Mouse (Mus musculus): ENCODE results near the gene Isca2. TPM values are rescaled to one million over a fixed set of nuclear protein-coding genes. Genes with fewer than 3 reads are reported as not detected.

The Isca2 gene
- polyA plus RNA-seq, 1 experiment from 2014 or later, result 123 TPM

DNA sequence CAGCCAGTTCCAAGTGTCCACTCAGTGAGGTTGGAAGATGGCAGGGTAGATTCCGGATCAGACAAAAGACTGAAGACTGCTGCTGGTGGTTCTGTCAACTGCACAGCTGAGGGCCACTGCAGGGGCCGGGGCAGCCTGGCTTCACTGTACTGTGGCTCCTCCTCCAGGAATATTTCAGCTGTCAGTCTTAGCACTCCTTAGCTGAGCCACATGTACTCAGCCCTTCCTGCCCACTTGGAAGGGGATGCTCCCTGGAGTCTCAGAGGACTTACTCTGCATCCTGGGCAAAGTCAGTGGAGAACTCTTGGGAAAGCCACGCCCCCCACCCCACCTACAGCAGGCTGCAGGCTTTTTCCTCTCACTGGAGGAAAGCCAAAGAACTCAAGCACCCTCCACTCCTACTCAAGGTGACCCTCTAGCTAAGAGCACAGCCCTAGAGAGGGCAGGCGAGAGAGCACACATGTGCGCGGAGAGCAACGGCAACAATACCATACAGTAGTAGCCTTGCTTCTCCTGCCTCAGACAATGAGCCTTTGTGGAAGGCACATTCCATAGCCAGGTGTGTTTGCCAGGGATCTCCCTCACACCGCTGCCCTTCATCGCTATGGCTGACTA lies 32.3 kb downstream of the Isca2 start:
- Histone ChIP-seq H3K27ac (replicated peaks; ENCODE audit: low read depth, low read length) (no peak overlapping the region), H3K27me3 (replicated peaks; ENCODE audit: control insufficient read depth, insufficient read depth, low read length) (no peaks in the 10 kb centered on the region), H3K9me3 (ENCODE audit: control insufficient read depth, low read length) (no peaks in the 10 kb centered on the region), H3K4me1 (ENCODE audit: control insufficient read depth, insufficient read depth, low read length) (no peaks in the 10 kb centered on the region; the same call in 1 of the 2 replicates), H3K4me3 (ENCODE audit: low read depth, low read length) (no peak overlapping the region), H3K4me2 (ENCODE audit: low read depth, low read length) (no peak overlapping the region), H3K36me3 (ENCODE audit: control insufficient read depth, insufficient read depth, low read length) (no peaks in the 10 kb centered on the region), H3K9ac (ENCODE audit: low read depth, low read length) (no peak overlapping the region)
- DNase-seq (ENCODE audit: low spot score) (peak; percentile 29), ATAC-seq (ENCODE audit: low read depth) (peak; percentile 71)
- 61% methylated on average over 9 of the region's 9 CpGs for WGBS

DNA sequence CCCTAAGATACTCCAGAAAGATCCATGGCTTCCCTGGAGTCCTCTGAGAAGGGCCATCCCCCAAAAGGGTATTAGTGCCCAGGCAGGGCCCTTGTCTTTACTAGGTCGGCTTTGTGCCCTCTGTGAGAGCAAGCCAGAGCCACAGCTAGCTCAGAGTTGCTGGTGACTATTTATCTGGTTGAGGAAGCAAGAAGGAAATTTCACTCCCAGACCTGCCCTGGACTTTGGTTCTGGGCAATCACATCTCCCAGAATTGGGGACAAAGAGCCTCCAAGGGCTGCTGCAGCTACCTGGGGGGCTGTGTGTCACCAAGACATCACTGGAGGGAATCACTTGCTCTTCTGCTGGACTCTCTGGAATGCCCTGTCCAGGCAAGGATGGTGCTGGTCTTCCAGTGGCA lies 33.0 kb downstream of the Isca2 start:
- H3K4me2 ChIP-seq (ENCODE audit: low read depth, low read length), result no peak overlapping the region
- DNase-seq (ENCODE audit: low spot score), result no peak
- WGBS, result 73% methylated on average over 1 of the region's 1 CpGs
- H3K4me1 ChIP-seq (ENCODE audit: control insufficient read depth, insufficient read depth, low read length), result no peaks in the 10 kb centered on the region; the same call in 1 of the 2 replicates
- no peaks in the 10 kb centered on the region for H3K27me3 ChIP-seq (replicated peaks; ENCODE audit: control insufficient read depth, insufficient read depth, low read length)
- H3K27ac ChIP-seq (replicated peaks; ENCODE audit: low read depth, low read length), result no peak overlapping the region
- no peak overlapping the region for H3K4me3 ChIP-seq (ENCODE audit: low read depth, low read length)
- no peak overlapping the region for H3K9ac ChIP-seq (ENCODE audit: low read depth, low read length)
- H3K9me3 ChIP-seq (ENCODE audit: control insufficient read depth, low read length), result no peaks in the 10 kb centered on the region
- ATAC-seq (ENCODE audit: low read depth), result no peak
- no peaks in the 10 kb centered on the region for H3K36me3 ChIP-seq (ENCODE audit: control insufficient read depth, insufficient read depth, low read length)

DNA sequence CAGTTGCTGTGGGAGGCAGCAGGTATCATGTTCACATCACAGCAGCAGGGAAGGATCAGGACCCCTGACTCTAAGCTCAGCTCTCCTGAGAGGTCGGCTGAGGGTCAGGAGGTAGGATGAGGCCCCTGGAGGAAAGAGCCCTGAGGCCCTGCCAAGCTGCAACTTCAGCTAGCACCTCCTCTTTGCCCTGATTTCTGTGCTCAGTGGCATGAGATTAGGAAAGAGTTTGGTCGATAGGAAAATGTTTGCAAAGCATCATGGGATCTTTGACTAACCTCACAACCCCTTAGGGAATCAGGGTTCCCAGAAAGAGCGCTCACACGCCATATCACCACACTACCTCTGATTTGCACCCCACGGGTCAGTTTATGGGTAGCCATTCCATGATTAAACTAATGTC lies 33.7 kb downstream of the Isca2 start:
- H3K9ac ChIP-seq (ENCODE audit: low read depth, low read length), result no peak overlapping the region
- H3K27ac ChIP-seq (replicated peaks; ENCODE audit: low read depth, low read length), result no peak overlapping the region
- DNase-seq (ENCODE audit: low spot score), result no peak
- WGBS, result 48% methylated on average over 5 of the region's 5 CpGs
- H3K4me3 ChIP-seq (ENCODE audit: low read depth, low read length), result no peak overlapping the region
- H3K27me3 ChIP-seq (replicated peaks; ENCODE audit: control insufficient read depth, insufficient read depth, low read length), result no peaks in the 10 kb centered on the region
- H3K36me3 ChIP-seq (ENCODE audit: control insufficient read depth, insufficient read depth, low read length), result no peaks in the 10 kb centered on the region
- no peak overlapping the region for H3K4me2 ChIP-seq (ENCODE audit: low read depth, low read length)
- no peak for ATAC-seq (ENCODE audit: low read depth)
- no peaks in the 10 kb centered on the region; the same call in 1 of the 2 replicates for H3K4me1 ChIP-seq (ENCODE audit: control insufficient read depth, insufficient read depth, low read length)
- H3K9me3 ChIP-seq (ENCODE audit: control insufficient read depth, low read length), result no peaks in the 10 kb centered on the region

DNA sequence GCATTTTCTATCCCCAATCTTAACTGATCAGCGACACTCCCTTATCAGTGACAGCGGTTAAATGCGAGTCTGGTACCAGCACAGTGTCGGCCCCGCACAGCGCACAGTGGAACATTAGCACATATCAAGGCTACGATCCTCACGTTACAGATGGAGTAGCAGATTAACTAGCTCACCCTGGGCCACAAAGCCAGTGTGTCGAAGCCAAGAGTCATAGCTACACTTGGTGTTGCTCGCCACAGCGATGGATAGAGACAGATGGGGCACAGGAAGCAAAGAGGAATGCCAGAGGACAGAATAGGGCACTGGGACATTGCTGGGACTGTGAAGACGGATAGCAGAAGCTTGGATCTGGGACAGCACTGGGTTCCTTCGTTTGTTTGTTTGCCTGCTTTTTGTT lies 34.3 kb downstream of the Isca2 start:
- Histone ChIP-seq H3K9ac (ENCODE audit: low read depth, low read length) (no peak overlapping the region), H3K4me1 (ENCODE audit: control insufficient read depth, insufficient read depth, low read length) (no peaks in the 10 kb centered on the region; the same call in 1 of the 2 replicates), H3K9me3 (ENCODE audit: control insufficient read depth, low read length) (no peaks in the 10 kb centered on the region), H3K4me3 (ENCODE audit: low read depth, low read length) (no peak overlapping the region), H3K27me3 (replicated peaks; ENCODE audit: control insufficient read depth, insufficient read depth, low read length) (no peaks in the 10 kb centered on the region), H3K4me2 (ENCODE audit: low read depth, low read length) (no peak overlapping the region), H3K36me3 (ENCODE audit: control insufficient read depth, insufficient read depth, low read length) (no peaks in the 10 kb centered on the region), H3K27ac (replicated peaks; ENCODE audit: low read depth, low read length) (no peak overlapping the region)
- 75% methylated on average over 13 of the region's 13 CpGs for WGBS
- no peak for DNase-seq (ENCODE audit: low spot score)
- ATAC-seq (ENCODE audit: low read depth), result no peak

DNA sequence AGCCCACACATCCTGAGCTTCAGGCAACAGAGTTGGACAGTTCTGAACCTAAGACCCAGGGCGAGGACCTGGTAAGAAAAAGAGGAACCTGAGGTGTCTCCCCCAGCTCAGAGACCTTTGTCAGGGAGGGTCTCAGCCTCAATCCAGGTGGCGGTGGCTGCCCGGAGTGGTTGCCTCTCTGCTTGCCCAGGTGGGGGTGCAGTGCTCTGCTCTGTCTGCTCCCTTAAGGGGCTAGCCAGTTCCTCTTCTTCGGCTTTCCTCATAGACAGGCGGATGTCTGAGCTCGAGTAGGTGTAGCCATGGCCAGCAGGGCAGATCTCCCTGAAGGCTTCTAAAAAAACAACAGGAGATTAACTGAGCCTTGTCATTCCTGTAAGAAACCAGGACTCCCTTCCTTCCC lies 36.0 kb downstream of the Isca2 start:
- Histone ChIP-seq H3K4me3 (ENCODE audit: low read depth, low read length) (no peak overlapping the region), H3K4me2 (ENCODE audit: low read depth, low read length) (no peak overlapping the region), H3K9ac (ENCODE audit: low read depth, low read length) (no peak overlapping the region), H3K9me3 (ENCODE audit: control insufficient read depth, low read length) (no peaks in the 10 kb centered on the region), H3K36me3 (ENCODE audit: control insufficient read depth, insufficient read depth, low read length) (no peaks in the 10 kb centered on the region), H3K27me3 (replicated peaks; ENCODE audit: control insufficient read depth, insufficient read depth, low read length) (no peaks in the 10 kb centered on the region), H3K27ac (replicated peaks; ENCODE audit: low read depth, low read length) (no peak overlapping the region), H3K4me1 (ENCODE audit: control insufficient read depth, insufficient read depth, low read length) (no peaks in the 10 kb centered on the region; the same call in 1 of the 2 replicates)
- WGBS, result 72% methylated on average over 6 of the region's 6 CpGs
- no peak for ATAC-seq (ENCODE audit: low read depth)
- no peak for DNase-seq (ENCODE audit: low spot score)

DNA sequence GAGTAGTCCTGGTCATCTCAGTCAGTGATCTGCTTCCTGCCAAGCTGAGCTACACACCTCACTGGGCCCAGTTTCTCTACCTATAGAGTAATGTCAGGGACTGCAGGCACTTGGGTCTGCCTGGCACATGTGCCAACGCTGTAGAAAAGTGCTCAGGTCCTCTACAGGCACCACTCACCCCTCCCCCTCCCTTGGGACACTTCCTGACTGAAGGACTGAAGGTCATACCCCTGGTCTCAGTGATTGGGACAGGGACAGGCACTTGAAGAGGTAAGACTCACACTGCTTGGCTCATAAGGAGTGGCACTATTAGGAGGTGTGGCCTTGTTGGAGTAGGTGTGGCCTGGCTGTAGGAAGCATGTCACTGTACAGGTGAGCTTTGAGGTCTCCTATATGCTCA lies 37.8 kb downstream of the Isca2 start:
- H3K36me3 ChIP-seq (ENCODE audit: control insufficient read depth, insufficient read depth, low read length), result no peaks in the 10 kb centered on the region
- H3K4me1 ChIP-seq (ENCODE audit: control insufficient read depth, insufficient read depth, low read length), result no peaks in the 10 kb centered on the region
- H3K4me2 ChIP-seq (ENCODE audit: low read depth, low read length), result no peak overlapping the region
- DNase-seq (ENCODE audit: low spot score) (no peak), ATAC-seq (ENCODE audit: low read depth) (no peak)
- 81% methylated on average over 1 of the region's 1 CpGs for WGBS
- H3K9me3 ChIP-seq (ENCODE audit: control insufficient read depth, low read length), result no peaks in the 10 kb centered on the region
- H3K27ac ChIP-seq (replicated peaks; ENCODE audit: low read depth, low read length), result no peak overlapping the region
- no peak overlapping the region for H3K4me3 ChIP-seq (ENCODE audit: low read depth, low read length)
- H3K9ac ChIP-seq (ENCODE audit: low read depth, low read length), result no peak overlapping the region
- no peaks in the 10 kb centered on the region for H3K27me3 ChIP-seq (replicated peaks; ENCODE audit: control insufficient read depth, insufficient read depth, low read length)

DNA sequence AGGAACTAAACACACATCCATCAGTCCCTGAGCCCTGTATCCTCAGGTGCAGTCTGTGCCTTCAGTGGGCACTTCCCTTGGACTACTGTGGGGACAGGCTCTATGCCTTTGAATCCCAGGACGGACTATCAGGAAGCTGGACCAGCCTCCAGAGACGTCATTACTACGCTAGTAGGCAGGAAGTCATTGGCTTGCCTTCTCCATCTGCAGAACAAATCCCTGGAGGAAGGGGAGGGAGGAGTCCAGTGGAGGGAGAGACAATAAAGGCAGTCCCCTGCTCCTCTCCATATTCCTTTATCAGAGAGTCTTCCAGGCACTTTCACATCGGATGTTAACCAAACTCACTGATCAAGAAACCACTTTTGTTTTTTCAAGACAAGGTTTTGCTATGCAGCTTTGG lies 38.5 kb downstream of the Isca2 start:
- H3K27me3 ChIP-seq (replicated peaks; ENCODE audit: control insufficient read depth, insufficient read depth, low read length), result no peaks in the 10 kb centered on the region
- H3K4me2 ChIP-seq (ENCODE audit: low read depth, low read length), result no peak overlapping the region
- 38% methylated on average over 4 of the region's 4 CpGs for WGBS
- H3K27ac ChIP-seq (replicated peaks; ENCODE audit: low read depth, low read length), result no peak overlapping the region
- H3K4me3 ChIP-seq (ENCODE audit: low read depth, low read length), result no peak overlapping the region
- ATAC-seq (ENCODE audit: low read depth), result no peak
- no peaks in the 10 kb centered on the region for H3K36me3 ChIP-seq (ENCODE audit: control insufficient read depth, insufficient read depth, low read length)
- H3K9ac ChIP-seq (ENCODE audit: low read depth, low read length), result no peak overlapping the region
- DNase-seq (ENCODE audit: low spot score), result peak; percentile 22
- no peaks in the 10 kb centered on the region for H3K9me3 ChIP-seq (ENCODE audit: control insufficient read depth, low read length)
- H3K4me1 ChIP-seq (ENCODE audit: control insufficient read depth, insufficient read depth, low read length), result no peaks in the 10 kb centered on the region

DNA sequence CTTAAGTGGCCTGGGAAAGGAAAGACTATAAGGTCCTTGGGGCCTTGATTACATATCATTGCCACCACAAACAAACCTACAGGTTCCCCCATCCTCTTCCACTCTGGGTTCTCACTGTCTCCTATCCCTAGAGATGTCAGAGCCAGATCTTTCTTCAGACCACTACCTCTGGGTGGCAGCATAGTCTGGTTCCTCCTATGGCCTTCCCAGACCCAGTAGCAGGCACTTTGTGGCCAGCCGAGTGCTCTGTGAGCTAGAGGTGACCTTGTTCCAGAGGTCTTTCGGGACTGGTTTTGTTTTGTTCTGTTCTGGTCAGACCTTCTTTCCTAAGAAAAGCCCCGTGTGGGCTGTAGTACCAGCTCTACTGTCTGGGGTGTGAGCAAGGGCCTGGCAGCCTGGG lies 39.0 kb downstream of the Isca2 start:
- H3K36me3 ChIP-seq (ENCODE audit: control insufficient read depth, insufficient read depth, low read length), result no peaks in the 10 kb centered on the region
- ATAC-seq (ENCODE audit: low read depth) (no peak), DNase-seq (ENCODE audit: low spot score) (no peak)
- no peaks in the 10 kb centered on the region for H3K9me3 ChIP-seq (ENCODE audit: control insufficient read depth, low read length)
- H3K27ac ChIP-seq (replicated peaks; ENCODE audit: low read depth, low read length), result no peak overlapping the region
- no peaks in the 10 kb centered on the region for H3K27me3 ChIP-seq (replicated peaks; ENCODE audit: control insufficient read depth, insufficient read depth, low read length)
- no peaks in the 10 kb centered on the region for H3K4me1 ChIP-seq (ENCODE audit: control insufficient read depth, insufficient read depth, low read length)
- no peak overlapping the region for H3K9ac ChIP-seq (ENCODE audit: low read depth, low read length)
- WGBS, result 51% methylated on average over 3 of the region's 3 CpGs
- no peak overlapping the region for H3K4me3 ChIP-seq (ENCODE audit: low read depth, low read length)
- no peak overlapping the region for H3K4me2 ChIP-seq (ENCODE audit: low read depth, low read length)

DNA sequence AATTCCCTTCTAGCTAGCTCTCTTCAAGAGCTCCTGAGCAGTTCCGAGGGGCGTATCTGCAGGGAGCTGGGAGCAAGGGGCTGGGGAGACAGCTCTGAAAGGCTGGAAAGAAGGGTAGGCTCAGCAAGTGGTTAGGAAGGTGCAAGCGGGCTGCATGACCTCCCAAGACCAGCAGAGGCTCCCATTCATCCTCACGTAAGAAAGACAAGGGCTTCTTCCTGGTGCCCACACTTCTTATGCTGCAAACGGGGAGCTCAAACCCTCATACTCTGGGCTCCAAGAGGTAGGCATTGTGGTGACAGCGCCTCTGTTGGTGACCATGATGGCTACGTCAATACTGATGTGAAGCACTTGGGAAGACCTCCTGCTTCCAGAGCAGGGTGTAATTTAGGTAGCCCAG lies 40.7 kb downstream of the Isca2 start:
- Histone ChIP-seq H3K27ac (replicated peaks; ENCODE audit: low read depth, low read length) (no peak overlapping the region), H3K9me3 (ENCODE audit: control insufficient read depth, low read length) (no peaks in the 10 kb centered on the region), H3K4me3 (ENCODE audit: low read depth, low read length) (no peak overlapping the region), H3K4me1 (ENCODE audit: control insufficient read depth, insufficient read depth, low read length) (no peaks in the 10 kb centered on the region), H3K36me3 (ENCODE audit: control insufficient read depth, insufficient read depth, low read length) (no peaks in the 10 kb centered on the region), H3K27me3 (replicated peaks; ENCODE audit: control insufficient read depth, insufficient read depth, low read length) (no peaks in the 10 kb centered on the region), H3K4me2 (ENCODE audit: low read depth, low read length) (no peak overlapping the region), H3K9ac (ENCODE audit: low read depth, low read length) (no peak overlapping the region)
- DNase-seq (ENCODE audit: low spot score) (no peak), ATAC-seq (ENCODE audit: low read depth) (no peak)
- WGBS, result 46% methylated on average over 7 of the region's 7 CpGs
